Mouse (Mus musculus): Measurements from ENCODE around the gene Olfr1162.
"Not testable (repeated sequence)": the region's sequence is repeated elsewhere in the genome, so short reads cannot be mapped to it uniquely, and the experiment has no call there.

The Olfr1162 gene

GRCm38 (mm10) chr2:88051029-88051428, at the start of gene Olfr1162:
Gene Olfr1162 (minus strand): TSS chr2:88051129.
- DNase-seq (ENCODE audit: low read depth, low spot score), result no peak

- DNase-seq (ENCODE audit: low read depth, low spot score), result no peak
These were observed 42.9 kb upstream of the Olfr1162 start, which contains the start of gene Olfr1164 for GRCm38 (mm10) chr2:88093866-88094265. Gene Olfr1164 (minus strand): TSS chr2:88093966.

DNA sequence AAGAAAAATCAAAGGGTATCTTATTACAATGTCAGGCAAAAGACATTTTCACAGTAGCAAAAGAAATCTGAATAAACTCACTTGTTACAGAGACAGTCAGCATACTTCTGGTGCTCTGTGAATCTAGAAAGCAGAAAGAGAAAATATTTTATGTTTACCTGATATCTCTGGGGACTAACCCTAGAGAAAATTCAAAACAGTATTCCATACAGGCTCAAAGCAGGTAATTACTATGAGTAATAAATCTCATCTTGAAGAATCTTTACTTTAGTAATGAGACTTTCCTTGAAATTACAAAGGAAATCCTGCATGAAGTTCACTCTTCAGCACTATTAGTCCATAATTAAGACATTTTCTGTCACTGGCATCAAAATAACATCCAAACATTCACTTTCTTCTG, 20.8 kb upstream of the Olfr1162 start, which contains the start of gene Olfr1163:
Olfr1163 (minus strand) TSS at position 101 of the 400 bp plus-strand sequence.
- no peak for DNase-seq (ENCODE audit: low read depth, low spot score)

GRCm38 (mm10) chr2:88063587-88063986, 12.7 kb upstream of the Olfr1162 start:
- no peak for DNase-seq (ENCODE audit: low read depth, low spot score)

GRCm38 (mm10) chr2:88037599-88037998, 13.3 kb downstream of the Olfr1162 start, which contains the start of gene Olfr73:
Gene Olfr73 (minus strand): TSS chr2:88037699.
- no peak for DNase-seq (ENCODE audit: low read depth, low spot score)

DNA sequence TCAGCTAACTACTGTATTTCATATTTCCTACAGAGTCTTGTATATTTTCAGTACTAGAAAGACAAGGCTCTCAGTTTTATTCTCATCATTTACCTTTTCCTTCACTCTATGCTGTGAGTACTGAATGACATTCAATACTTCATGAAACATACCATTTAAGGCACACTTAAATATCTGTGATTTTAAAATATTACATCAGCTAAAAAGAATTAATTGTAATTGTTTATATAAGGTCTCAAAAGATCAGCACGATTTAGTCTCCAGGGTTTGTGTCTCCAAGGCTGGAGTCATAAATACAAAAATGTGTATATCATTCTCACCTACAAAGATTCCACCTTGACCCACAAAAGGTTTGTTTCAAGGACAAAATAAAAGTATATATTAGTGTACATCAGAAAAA, 28.5 kb downstream of the Olfr1162 start, which contains the start of gene Olfr1161:
Olfr1161 (plus strand) TSS at position 301 of the 400 bp plus-strand sequence.
- DNase-seq (ENCODE audit: low read depth, low spot score), result not testable (repeated sequence)

DNA sequence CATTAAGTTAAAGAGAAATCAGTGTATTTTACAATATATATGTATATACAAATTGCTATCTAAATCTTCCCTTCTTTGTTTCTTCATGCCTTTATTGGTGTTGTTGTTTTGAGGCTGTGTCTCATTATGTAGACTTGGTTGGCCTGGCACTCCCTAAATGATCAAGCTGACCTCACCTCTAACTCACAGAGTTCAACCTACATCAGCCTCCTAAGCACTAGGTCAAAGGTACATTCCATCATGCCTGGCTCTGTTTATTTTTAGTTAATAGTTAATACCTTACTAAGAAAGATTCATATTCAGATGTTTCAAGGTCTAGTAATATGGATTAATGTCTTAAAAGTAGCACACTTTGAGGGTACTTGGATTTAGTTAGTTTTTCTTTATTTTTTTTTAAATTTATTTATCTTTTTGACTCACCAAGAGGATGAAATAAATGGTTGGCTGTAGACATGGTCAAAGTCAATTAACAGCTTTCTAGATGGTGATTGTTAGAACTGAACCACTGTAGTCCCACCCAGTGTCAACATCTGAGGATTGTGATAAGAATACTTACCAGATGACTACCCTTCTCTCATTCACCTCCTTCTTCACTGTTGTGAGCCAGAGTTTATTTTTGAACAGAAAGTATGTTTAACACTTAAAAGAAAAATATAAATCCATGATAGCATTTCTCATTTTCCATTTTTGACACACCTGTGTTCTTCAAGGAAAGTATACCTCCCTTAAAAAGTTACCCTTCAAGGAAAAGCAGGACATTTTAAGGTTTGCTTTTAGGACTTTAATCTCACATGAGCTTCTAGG, 43.2 kb downstream of the Olfr1162 start, which contains the start of gene Olfr1160:
Olfr1160 (minus strand) TSS at position 754 of the 804 bp plus-strand sequence.
- DNase-seq (ENCODE audit: low read depth, low spot score), result no peak
